Comparison of ENCODE assay signal across 8 mouse cellular contexts in genomic region chr4:135972911-135973811, GRCm38 (mm10). TPM values are rescaled to one million over a fixed set of nuclear protein-coding genes. Genes with fewer than 3 reads are reported as not detected.
DNase-seq lines count a peak whose midpoint lies in the region; ATAC-seq and TF ChIP-seq lines count a peak whose summit lies in the region.

No protein-coding gene starts in this region.

- WGBS in hindbrain, embryonic 11.5 days: 79% methylated on average over 13 of the region's 13 CpGs
- 79% methylated on average over 13 of the region's 13 CpGs for WGBS in midbrain, embryonic 11.5 days

- peak overlapping the region; percentile 92; the same call in 1 of the 2 replicates for H3K9ac ChIP-seq in hindbrain, embryonic 11.5 days (ENCODE audit: low read depth, low read length)
- peak overlapping the region; percentile 81 for H3K9ac ChIP-seq in midbrain, embryonic 11.5 days (ENCODE audit: low read length)

- H3K36me3 ChIP-seq in hindbrain, embryonic 11.5 days (ENCODE audit: control insufficient read depth, insufficient read depth, low read length): peaks cover 21% of the 10 kb centered on the region
- peaks cover 22% of the 10 kb centered on the region for H3K36me3 ChIP-seq in midbrain, embryonic 11.5 days (ENCODE audit: control insufficient read depth, insufficient read depth, low read length)

- H3K27ac ChIP-seq in left cerebral cortex, adult 2 months: peak overlapping the region; percentile 96
- no peak overlapping the region for H3K27ac ChIP-seq in brown adipose tissue, adult 24 weeks (replicated peaks; ENCODE audit: low read depth, low read length)
- no peak overlapping the region for H3K27ac ChIP-seq in hindbrain, embryonic 11.5 days (ENCODE audit: low read depth, low read length)
- peak overlapping the region; percentile 11; the same call in 1 of the 2 replicates for H3K27ac ChIP-seq in midbrain, embryonic 11.5 days (ENCODE audit: low read depth, low read length)

- H3K9me3 ChIP-seq in hindbrain, embryonic 11.5 days (ENCODE audit: control insufficient read depth, low read length): no peaks in the 10 kb centered on the region
- no peaks in the 10 kb centered on the region for H3K9me3 ChIP-seq in midbrain, embryonic 11.5 days (ENCODE audit: control insufficient read depth, low read length)

- H3K4me3 ChIP-seq in left cerebral cortex, adult 2 months: peak overlapping the region; percentile 94
- H3K4me3 ChIP-seq in brown adipose tissue, adult 24 weeks (ENCODE audit: insufficient read depth, low read depth, low read length): peak overlapping the region; percentile 69
- H3K4me3 ChIP-seq in hindbrain, embryonic 11.5 days (ENCODE audit: low read depth, low read length): peak overlapping the region; percentile 96
- H3K4me3 ChIP-seq in midbrain, embryonic 11.5 days (ENCODE audit: low read depth, low read length): peak overlapping the region; percentile 94

- intact Hi-C loops in left cerebral cortex, adult 2 months (cut with DNase I): loop anchor here (1.0 to 5.0 kb wide), 2 partner anchors 10 to 79 kb away; partner anchors contain the start of genes Gale and Rpl11

- H3K4me2 ChIP-seq in hindbrain, embryonic 11.5 days (replicated peaks; ENCODE audit: low read depth, low read length): peak overlapping the region; percentile 96
- H3K4me2 ChIP-seq in midbrain, embryonic 11.5 days: peak overlapping the region; percentile 99

- DNase-seq in left cerebral cortex, adult 2 months (ENCODE audit: extremely low spot score in 1 of 2, low spot score in 2 of 2): no peak
- no peak for DNase-seq in left cerebral cortex, adult 11 months (ENCODE audit: low spot score)
- DNase-seq in hindbrain, embryonic 11.5 days (ENCODE audit: low spot score): no peak
- no peak for DNase-seq in midbrain, embryonic 11.5 days (ENCODE audit: low spot score, missing footprints)
- DNase-seq in layer of hippocampus, postnatal 14 days (ENCODE audit: low spot score in 2 of 2): no peak
- DNase-seq in natural killer cell, adult 2 months (ENCODE audit: low spot score in 2 of 2): no peak
- no peak for DNase-seq in urinary bladder, adult 18-20 months (ENCODE audit: low spot score in 2 of 2)

- ATAC-seq in hindbrain, embryonic 11.5 days (ENCODE audit: low FRiP score): no peak
- ATAC-seq in midbrain, embryonic 11.5 days (ENCODE audit: low FRiP score): no peak

- no peak for TF ChIP-seq CTCF in left cerebral cortex, adult 2 months (IDR thresholded peaks at IDR 0.05)

- H3K27me3 ChIP-seq in hindbrain, embryonic 11.5 days (ENCODE audit: control insufficient read depth, insufficient read depth, low read length): no peaks in the 10 kb centered on the region
- no peaks in the 10 kb centered on the region for H3K27me3 ChIP-seq in midbrain, embryonic 11.5 days (ENCODE audit: control insufficient read depth, insufficient read depth, low read length)

- H3K4me1 ChIP-seq in brown adipose tissue, adult 24 weeks (ENCODE audit: control insufficient read depth, insufficient read depth, insufficient read length, low read length): peaks cover 3% of the 10 kb centered on the region; the same call in 1 of the 2 replicates
- H3K4me1 ChIP-seq in hindbrain, embryonic 11.5 days (replicated peaks; ENCODE audit: control insufficient read depth, insufficient read depth, low read length): peaks cover 4% of the 10 kb centered on the region; the same call in 1 of the 2 replicates
- peaks cover 12% of the 10 kb centered on the region for H3K4me1 ChIP-seq in midbrain, embryonic 11.5 days (ENCODE audit: control insufficient read depth, insufficient read depth, low read length)

RNA-seq across cellular contexts. Expression of gene Lypla2, which starts 0.7 kb away (rescaled TPM):
- total RNA-seq in left cerebral cortex, adult 2 months (2021): 10 to 100 TPM; 92.9 to 96.7 TPM
- 29.3 and 29.8 TPM in 2 replicates for polyA plus RNA-seq in brown adipose tissue, adult 24 weeks (2012; ENCODE audit: insufficient read depth, insufficient read length, missing spikeins)
- polyA plus RNA-seq in hindbrain, embryonic 11.5 days (2014; fragmentation: Nextera tagmentation; extraction: Ambion mirVana): 143 and 150 TPM in 2 replicates
- polyA plus RNA-seq in midbrain, embryonic 11.5 days (2014; fragmentation: Nextera tagmentation; extraction: Ambion mirVana): 136 and 144 TPM in 2 replicates
- 100 to 1,000 TPM; 107 to 111 TPM for total RNA-seq in layer of hippocampus, postnatal 14 days (2021)

RNA-seq across cellular contexts. Expression of gene Gale, which starts 9.6 kb away (rescaled TPM):
- 10 to 100 TPM; 22.0 to 22.9 TPM for total RNA-seq in left cerebral cortex, adult 2 months (2021)
- polyA plus RNA-seq in brown adipose tissue, adult 24 weeks (2012; ENCODE audit: insufficient read depth, insufficient read length, missing spikeins): 40.3 and 53.3 TPM in 2 replicates
- 27.9 and 28.1 TPM in 2 replicates for polyA plus RNA-seq in hindbrain, embryonic 11.5 days (2014; fragmentation: Nextera tagmentation; extraction: Ambion mirVana)
- polyA plus RNA-seq in midbrain, embryonic 11.5 days (2014; fragmentation: Nextera tagmentation; extraction: Ambion mirVana): 25.6 and 27.0 TPM in 2 replicates
- total RNA-seq in layer of hippocampus, postnatal 14 days (2021): 10 to 100 TPM; 26.9 to 29.0 TPM

RNA-seq across cellular contexts. Expression of gene Pithd1, which starts 13.9 kb away (rescaled TPM):
- total RNA-seq in left cerebral cortex, adult 2 months (2021): 10 to 100 TPM; 75.9 to 95.0 TPM
- 20.3 and 31.3 TPM in 2 replicates for polyA plus RNA-seq in brown adipose tissue, adult 24 weeks (2012; ENCODE audit: insufficient read depth, insufficient read length, missing spikeins)
- polyA plus RNA-seq in hindbrain, embryonic 11.5 days (2014; fragmentation: Nextera tagmentation; extraction: Ambion mirVana): 60.6 and 62.5 TPM in 2 replicates
- polyA plus RNA-seq in midbrain, embryonic 11.5 days (2014; fragmentation: Nextera tagmentation; extraction: Ambion mirVana): 64.8 and 65.8 TPM in 2 replicates
- 10 to 100 TPM; 86.8 to 90.1 TPM for total RNA-seq in layer of hippocampus, postnatal 14 days (2021)

RNA-seq across cellular contexts. Expression of gene Hmgcl, which starts 26.9 kb away (rescaled TPM):
- 10 to 100 TPM; 33.4 to 34.1 TPM for total RNA-seq in left cerebral cortex, adult 2 months (2021)
- 45.1 and 79.9 TPM in 2 replicates for polyA plus RNA-seq in brown adipose tissue, adult 24 weeks (2012; ENCODE audit: insufficient read depth, insufficient read length, missing spikeins)
- polyA plus RNA-seq in hindbrain, embryonic 11.5 days (2014; fragmentation: Nextera tagmentation; extraction: Ambion mirVana): 54.0 and 60.7 TPM in 2 replicates
- 55.1 and 62.9 TPM in 2 replicates for polyA plus RNA-seq in midbrain, embryonic 11.5 days (2014; fragmentation: Nextera tagmentation; extraction: Ambion mirVana)
- 10 to 100 TPM; 31.3 to 35.0 TPM for total RNA-seq in layer of hippocampus, postnatal 14 days (2021)

RNA-seq across cellular contexts. Expression of gene Eloa, which starts 48.4 kb away (rescaled TPM):
- 10 to 100 TPM; 25.7 to 26.8 TPM for total RNA-seq in left cerebral cortex, adult 2 months (2021)
- 28.3 and 33.8 TPM in 2 replicates for polyA plus RNA-seq in brown adipose tissue, adult 24 weeks (2012; ENCODE audit: insufficient read depth, insufficient read length, missing spikeins)
- 38.2 and 42.8 TPM in 2 replicates for polyA plus RNA-seq in hindbrain, embryonic 11.5 days (2014; fragmentation: Nextera tagmentation; extraction: Ambion mirVana)
- polyA plus RNA-seq in midbrain, embryonic 11.5 days (2014; fragmentation: Nextera tagmentation; extraction: Ambion mirVana): 42.8 and 43.6 TPM in 2 replicates
- total RNA-seq in layer of hippocampus, postnatal 14 days (2021): 10 to 100 TPM; 31.7 TPM

Comparison
In these comparisons a context has a peak if more than half of its experiments do, and no peak if none do; other contexts are left out.
1. H3K27ac ChIP-seq: peak in left cerebral cortex, adult 2 months (single experiment) and midbrain, embryonic 11.5 days (single experiment); none in brown adipose tissue, adult 24 weeks (single experiment) and hindbrain, embryonic 11.5 days (single experiment).
2. Peak in every context shown above with its lines, with median percentiles within 50 percentile points of each other: H3K4me3 ChIP-seq.